Mouse (Mus musculus) heart, embryonic 16.5 days (tissue): ENCODE data around the gene Arl6. TPM values are rescaled to one million over a fixed set of nuclear protein-coding genes. Genes with fewer than 3 reads are reported as not detected.

Experiments
- ATAC-seq: fragments of 200-750 bp; cut with Nextera tagmentation; replicated peaks from 2 replicates; pipeline ENCODE4 v1.8.0; 2017; ENCODE audit warnings: moderate number of reproducible peaks; ENCODE audit not compliant: insufficient read depth, low FRiP score; ENCODE audit errors: extremely low read depth
- H3K27ac ChIP-seq: fragments of 300-500 bp; sonication (generic); 2 replicates; pipeline ENCODE4 v1.5.1; 2014; ENCODE audit warnings: mild to moderate bottlenecking, low read length, control low read depth, moderate library complexity
- H3K27me3 ChIP-seq: fragments of 300-500 bp; sonication (generic); 2 replicates; pipeline ENCODE4 v1.6.1; 2014; ENCODE audit warnings: low read length, mixed read lengths; ENCODE audit not compliant: control insufficient read depth, insufficient read depth
- H3K36me3 ChIP-seq: fragments of 300-500 bp; sonication (generic); 2 replicates; pipeline ENCODE4 v1.6.1; 2014; ENCODE audit not compliant: control insufficient read depth, insufficient read depth
- H3K4me1 ChIP-seq: fragments of 300-500 bp; sonication (generic); 2 replicates; pipeline ENCODE4 v1.6.1; 2014; ENCODE audit warnings: low read length, mixed read lengths; ENCODE audit not compliant: control insufficient read depth, insufficient read depth
- H3K4me2 ChIP-seq: fragments of 300-500 bp; sonication (generic); 2 replicates; pipeline ENCODE4 v1.6.1; 2014; ENCODE audit warnings: low read depth, mild to moderate bottlenecking, control low read depth, low read length
- H3K4me3 ChIP-seq: fragments of 300-500 bp; sonication (generic); 2 replicates; pipeline ENCODE4 v1.5.1; 2014; ENCODE audit warnings: mild to moderate bottlenecking, control low read depth, low read length
- H3K9ac ChIP-seq: fragments of 300-500 bp; sonication (generic); 2 replicates; pipeline ENCODE4 v1.6.1; 2014; ENCODE audit warnings: low read length, control low read depth
- H3K9me3 ChIP-seq: fragments of 300-500 bp; sonication (generic); replicated peaks from 2 replicates; pipeline ENCODE4 v1.6.1; 2016; ENCODE audit warnings: low read length; ENCODE audit not compliant: control insufficient read depth
- WGBS: fragments of 180-500 bp; shearing (Covaris S2); extraction: QIAGEN DNeasy Blood & Tissue Kit; methylation state at CpG from one replicate; pipeline ENCODE4 v1.1.7; 2014; 5-methylcytosine and 5-hydroxymethylcytosine counted together
- polyA plus RNA-seq: library from polyadenylated mRNA; unstranded; fragments of >200 nt; fragmentation: Nextera tagmentation; extraction: Ambion mirVana; gene quantifications from 2 replicates; pipeline ENCODE4 v1.2.1, GENCODE M21; 2015

The Arl6 gene
- polyA plus RNA-seq, 1 experiment from 2014 or later = 24.8 TPM

- Histone ChIP-seq H3K4me1 (no peaks in the 10 kb centered on the region), H3K4me3 (no peak overlapping the region), H3K36me3 (no peaks in the 10 kb centered on the region), H3K9ac (no peak overlapping the region), H3K9me3 (no peaks in the 10 kb centered on the region), H3K4me2 (no peak overlapping the region), H3K27me3 (no peaks in the 10 kb centered on the region), H3K27ac (no peak overlapping the region)
- 23% methylated on average over 3 of the region's 3 CpGs for WGBS
- no peak for ATAC-seq
Observed at GRCm38 (mm10) chr16:59617167-59617566, 22.0 kb downstream of the Arl6 start.

- no peaks in the 10 kb centered on the region for H3K27me3 ChIP-seq
- H3K4me2 ChIP-seq = no peak overlapping the region
- 79% methylated on average over 3 of the region's 3 CpGs for WGBS
- no peak overlapping the region for H3K27ac ChIP-seq
- no peaks in the 10 kb centered on the region for H3K36me3 ChIP-seq
- no peak overlapping the region for H3K9ac ChIP-seq
- ATAC-seq = no peak
- no peak overlapping the region for H3K4me3 ChIP-seq
- H3K4me1 ChIP-seq = no peaks in the 10 kb centered on the region
- H3K9me3 ChIP-seq = no peaks in the 10 kb centered on the region
Observed at GRCm38 (mm10) chr16:59615675-59616074, 23.5 kb downstream of the Arl6 start.

GRCm38 (mm10) chr16:59610750-59611149 is 28.4 kb downstream of the Arl6 start:
- Histone ChIP-seq H3K27me3 (no peaks in the 10 kb centered on the region), H3K4me3 (no peak overlapping the region), H3K27ac (no peak overlapping the region), H3K4me2 (no peak overlapping the region), H3K9me3 (no peaks in the 10 kb centered on the region), H3K36me3 (no peaks in the 10 kb centered on the region), H3K9ac (no peak overlapping the region), H3K4me1 (no peaks in the 10 kb centered on the region)
- WGBS = 73% methylated on average over 1 of the region's 1 CpGs
- ATAC-seq = no peak

- Histone ChIP-seq H3K4me3 (no peak overlapping the region), H3K36me3 (0 out of 2 replicates have a peak, but pooled peaks cover 2% of the 10 kb centered on the region), H3K27me3 (no peaks in the 10 kb centered on the region), H3K9me3 (peaks cover 4% of the 10 kb centered on the region), H3K4me1 (no peaks in the 10 kb centered on the region), H3K4me2 (no peak overlapping the region), H3K27ac (no peak overlapping the region), H3K9ac (no peak overlapping the region)
- WGBS = 70% methylated on average over 15 of the region's 15 CpGs
- no peak for ATAC-seq
Observed at GRCm38 (mm10) chr16:59604078-59604781, 35.0 kb downstream of the Arl6 start.

- Histone ChIP-seq H3K4me1 (peaks cover 19% of the 10 kb centered on the region), H3K9ac (peak within 1 kb of the TSS; percentile 87), H3K4me2 (peak within 1 kb of the TSS; percentile 72), H3K27ac (peak within 1 kb of the TSS; percentile 98), H3K9me3 (peaks cover 4% of the 10 kb centered on the region), H3K36me3 (0 out of 2 replicates have a peak, but pooled peaks cover 2% of the 10 kb centered on the region), H3K27me3 (no peaks in the 10 kb centered on the region), H3K4me3 (peak within 1 kb of the TSS; percentile 73)
- WGBS = under 1% methylated on average over 85 of the region's 90 CpGs
- ATAC-seq = peak; percentile 93
Observed at GRCm38 (mm10) chr16:59600311-59601251, 38.6 kb downstream of the Arl6 start, which contains the start of gene Crybg3. Gene Crybg3, minus strand, starts transcription at chr16:59600979.

- H3K27ac ChIP-seq = peak overlapping the region; percentile 98
- peak overlapping the region; percentile 72 for H3K4me2 ChIP-seq
- no peaks in the 10 kb centered on the region for H3K27me3 ChIP-seq
- H3K9ac ChIP-seq = peak overlapping the region; percentile 87
- peaks cover 4% of the 10 kb centered on the region for H3K9me3 ChIP-seq
- 14% methylated on average over 17 of the region's 17 CpGs for WGBS
- peaks cover 24% of the 10 kb centered on the region for H3K4me1 ChIP-seq
- H3K36me3 ChIP-seq = 0 out of 2 replicates have a peak, but pooled peaks cover 2% of the 10 kb centered on the region
- peak overlapping the region; percentile 73 for H3K4me3 ChIP-seq
- ATAC-seq = no peak
Observed at GRCm38 (mm10) chr16:59599411-59600265, 39.6 kb downstream of the Arl6 start.

- ATAC-seq = no peak
- Histone ChIP-seq H3K4me2 (peak overlapping the region; percentile 72), H3K4me1 (peaks cover 28% of the 10 kb centered on the region), H3K4me3 (peak overlapping the region; percentile 73), H3K36me3 (0 out of 2 replicates have a peak, but pooled peaks cover 2% of the 10 kb centered on the region), H3K27me3 (no peaks in the 10 kb centered on the region), H3K9ac (peak overlapping the region; percentile 87), H3K27ac (peak overlapping the region; percentile 98), H3K9me3 (peaks cover 4% of the 10 kb centered on the region)
- WGBS = 25% methylated on average over 4 of the region's 4 CpGs
Observed at GRCm38 (mm10) chr16:59598997-59599396, 40.2 kb downstream of the Arl6 start.

GRCm38 (mm10) chr16:59597256-59597655 is 41.9 kb downstream of the Arl6 start:
- 91% methylated on average over 6 of the region's 6 CpGs for WGBS
- Histone ChIP-seq H3K4me2 (no peak overlapping the region; the same call in 1 of the 2 replicates), H3K4me1 (peaks cover 31% of the 10 kb centered on the region), H3K4me3 (no peak overlapping the region), H3K27ac (no peak overlapping the region; the same call in 1 of the 2 replicates), H3K27me3 (no peaks in the 10 kb centered on the region), H3K9me3 (peaks cover 4% of the 10 kb centered on the region), H3K36me3 (0 out of 2 replicates have a peak, but pooled peaks cover 2% of the 10 kb centered on the region), H3K9ac (no peak overlapping the region)
- ATAC-seq = no peak
